Comparison of ENCODE assay signal across 15 mouse cellular contexts in genomic region chr3:34173416-34174097, GRCm38 (mm10).
"Had no signal": no experiment of that assay in that cellular context is flagged by ENCODE, and none has a peak within 500 bp of the region (broad histone marks: within the 10 kb centered on the region; RNA-seq: fewer than 3 reads in every experiment).

No protein-coding gene starts in this region.

- H3K36me3 ChIP-seq: limb, embryonic 12.5 days; liver, embryonic 13.5 days; lung, embryonic 15.5 days; neural tube, embryonic 12.5 days; stomach, embryonic 15.5 days had no signal

- H3K9me3 ChIP-seq: limb, embryonic 12.5 days; liver, embryonic 13.5 days; lung, embryonic 15.5 days; neural tube, embryonic 12.5 days; stomach, embryonic 15.5 days had no signal

- H3K27ac ChIP-seq: limb, embryonic 12.5 days; liver, embryonic 13.5 days; lung, embryonic 15.5 days; macrophage; neural tube, embryonic 12.5 days; stomach, embryonic 15.5 days had no signal

- H3K4me3 ChIP-seq: limb, embryonic 12.5 days; liver, embryonic 13.5 days; lung, embryonic 15.5 days; neural tube, embryonic 12.5 days; stomach, embryonic 15.5 days had no signal

- H3K27me3 ChIP-seq: limb, embryonic 12.5 days; liver, embryonic 13.5 days; lung, embryonic 15.5 days; neural tube, embryonic 12.5 days; stomach, embryonic 15.5 days had no signal

- ATAC-seq: intestine, postnatal 0 days; liver, postnatal 0 days had no signal

- DNase-seq: kidney, adult 8-10 months; kidney, postnatal 25 days; liver; liver, embryonic 13.5 days; liver, postnatal 0 days; lung, postnatal 14 days; right cerebral cortex, postnatal 14 days; thymus, adult 2 months; thymus, postnatal 25 days had no signal

- H3K4me2 ChIP-seq: limb, embryonic 12.5 days; liver, embryonic 13.5 days; lung, embryonic 15.5 days; neural tube, embryonic 12.5 days; stomach, embryonic 15.5 days had no signal

- H3K4me1 ChIP-seq: limb, embryonic 12.5 days; liver, embryonic 13.5 days; lung, embryonic 15.5 days; neural tube, embryonic 12.5 days; stomach, embryonic 15.5 days had no signal

- H3K9ac ChIP-seq: limb, embryonic 12.5 days; liver, embryonic 13.5 days; liver, postnatal 0 days; lung, embryonic 15.5 days; neural tube, embryonic 12.5 days; stomach, embryonic 15.5 days had no signal
